Mouse (Mus musculus) adrenal gland, postnatal 10 days (tissue): ENCODE results near the gene Ctf2. TPM values are rescaled to one million over a fixed set of nuclear protein-coding genes. Genes with fewer than 3 reads are reported as not detected.
"Not testable (repeated sequence)": the region's sequence is repeated elsewhere in the genome, so short reads cannot be mapped to it uniquely, and the experiment has no call there.

Experiments used
- DNase-seq: peaks from one replicate; pipeline ENCODE4 v3.0.0; 2021; ENCODE audit warnings: mixed read lengths
- total RNA-seq, 2 experiments: library from RNA; stranded (reverse); gene quantifications; 2 replicates each; pipeline ENCODE4 v1.2.3; 2021

Gene Ctf2
- total RNA-seq, 2 experiments from 2014 or later: not detected

- DNase-seq: no peak
These were observed 17.1 kb downstream of the Ctf2 start for GRCm38 (mm10) chr7:127714816-127715215.

- peak; percentile 85 for DNase-seq
These were observed 19.2 kb downstream of the Ctf2 start, which contains the start of gene Ctf1 for GRCm38 (mm10) chr7:127712461-127713385. Ctf1 (plus strand) TSS chr7:127712736.

GRCm38 (mm10) chr7:127711456-127711855, 20.5 kb downstream of the Ctf2 start:
- DNase-seq: peak; percentile 40

- DNase-seq: no peak
These were observed 20.9 kb downstream of the Ctf2 start for GRCm38 (mm10) chr7:127711031-127711430.

GRCm38 (mm10) chr7:127709261-127709979, 22.5 kb downstream of the Ctf2 start:
- DNase-seq: no peak

- DNase-seq: peak; percentile 94
These were observed 23.5 kb downstream of the Ctf2 start, which contains the start of gene Bcl7c for GRCm38 (mm10) chr7:127708207-127709078. Bcl7c (minus strand) TSS chr7:127708933.

GRCm38 (mm10) chr7:127707957-127708206, 24.1 kb downstream of the Ctf2 start:
- no peak for DNase-seq

GRCm38 (mm10) chr7:127707045-127707956, 24.7 kb downstream of the Ctf2 start:
- peak; percentile 44 for DNase-seq

GRCm38 (mm10) chr7:127705706-127706105, 26.3 kb downstream of the Ctf2 start:
- no peak for DNase-seq

GRCm38 (mm10) chr7:127704598-127704997, 27.4 kb downstream of the Ctf2 start:
- DNase-seq: no peak

- DNase-seq: no peak
These were observed 28.3 kb downstream of the Ctf2 start for GRCm38 (mm10) chr7:127703561-127704178.

- no peak for DNase-seq
These were observed 31.1 kb downstream of the Ctf2 start for GRCm38 (mm10) chr7:127700712-127701331.

GRCm38 (mm10) chr7:127698986-127699385, 33.0 kb downstream of the Ctf2 start:
- DNase-seq: peak; percentile 49

GRCm38 (mm10) chr7:127693730-127694129, 38.2 kb downstream of the Ctf2 start:
- DNase-seq: not testable (repeated sequence)

- DNase-seq: no peak
These were observed 38.7 kb downstream of the Ctf2 start for GRCm38 (mm10) chr7:127693290-127693689.

GRCm38 (mm10) chr7:127691221-127691989, 40.6 kb downstream of the Ctf2 start:
- peak; percentile 85 for DNase-seq

- DNase-seq: peak; percentile 57
These were observed 42.2 kb downstream of the Ctf2 start for GRCm38 (mm10) chr7:127689626-127690280.

- DNase-seq: no peak
These were observed 43.0 kb downstream of the Ctf2 start for GRCm38 (mm10) chr7:127688935-127689334.
